Comparison of ENCODE assay signal across 12 mouse cellular contexts in the genomic region with DNA sequence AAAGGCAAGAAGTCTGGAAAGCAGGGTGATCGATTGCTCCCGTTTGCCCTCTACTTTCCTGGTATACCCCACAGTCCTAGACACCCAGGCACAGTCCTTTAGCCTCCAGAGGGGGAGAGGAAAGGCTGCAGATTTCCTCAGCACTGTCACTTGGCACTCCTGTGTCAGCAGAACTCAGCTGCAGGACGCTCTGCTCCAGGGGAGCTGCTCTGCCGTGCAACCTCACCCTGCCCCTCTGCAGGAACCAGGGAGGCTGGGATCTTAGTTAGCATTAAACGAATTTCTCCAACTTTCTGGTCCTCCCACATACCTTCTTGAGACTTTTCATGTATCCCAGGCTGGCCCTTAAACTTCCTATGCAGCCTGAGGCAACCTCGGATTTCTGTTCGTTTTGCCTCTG. TPM values are rescaled to one million over a fixed set of nuclear protein-coding genes. Genes with fewer than 3 reads are reported as not detected.
DNase-seq lines count a peak whose midpoint lies in the region; ATAC-seq and TF ChIP-seq lines count a peak whose summit lies in the region.
"Had no signal": no experiment of that assay in that cellular context is flagged by ENCODE, and none has a peak within 500 bp of the region (broad histone marks: within the 10 kb centered on the region; RNA-seq: fewer than 3 reads in every experiment).

No protein-coding gene starts in this region.

- H3K27ac ChIP-seq in heart, embryonic 12.5 days (ENCODE audit: poor library complexity, severe bottlenecking): peak overlapping the region; percentile 95
- H3K27ac ChIP-seq in lung, embryonic 14.5 days (ENCODE audit: low read depth): peak overlapping the region; percentile 67
- peak overlapping the region; percentile 78 for H3K27ac ChIP-seq in kidney, embryonic 16.5 days (ENCODE audit: low read length)
- peak overlapping the region; percentile 49; the same call in 1 of the 2 replicates for H3K27ac ChIP-seq in stomach, embryonic 16.5 days (ENCODE audit: low read length)
- no peak overlapping the region for H3K27ac ChIP-seq in cerebellum, adult 2 months (ENCODE audit: insufficient read depth, low read length)

- no peaks in the 10 kb centered on the region for H3K9me3 ChIP-seq in heart, embryonic 12.5 days (replicated peaks)
- no peaks in the 10 kb centered on the region for H3K9me3 ChIP-seq in lung, embryonic 14.5 days (ENCODE audit: low read depth, low read length)
- no peaks in the 10 kb centered on the region for H3K9me3 ChIP-seq in kidney, embryonic 16.5 days (ENCODE audit: low read length)
- H3K9me3 ChIP-seq in stomach, embryonic 16.5 days (replicated peaks; ENCODE audit: control insufficient read depth, low read length): no peaks in the 10 kb centered on the region

- TF ChIP-seq POLR2A in cerebellum, adult 2 months (IDR thresholded peaks at IDR 0.05; ENCODE audit: borderline replicate concordance, insufficient read depth, low read length): no peak

- H3K27me3 ChIP-seq in heart, embryonic 12.5 days (replicated peaks): no peaks in the 10 kb centered on the region
- no peaks in the 10 kb centered on the region for H3K27me3 ChIP-seq in lung, embryonic 14.5 days (ENCODE audit: insufficient read depth, low read length)
- no peaks in the 10 kb centered on the region for H3K27me3 ChIP-seq in kidney, embryonic 16.5 days (ENCODE audit: insufficient read depth, low read length)
- H3K27me3 ChIP-seq in stomach, embryonic 16.5 days (ENCODE audit: control insufficient read depth, insufficient read depth, low read length): no peaks in the 10 kb centered on the region
- no peaks in the 10 kb centered on the region for H3K27me3 ChIP-seq in cerebellum, adult 2 months (ENCODE audit: control insufficient read depth, insufficient read depth, low read length)

- peaks cover 3% of the 10 kb centered on the region; the same call in 1 of the 2 replicates for H3K36me3 ChIP-seq in heart, embryonic 12.5 days
- H3K36me3 ChIP-seq in lung, embryonic 14.5 days (ENCODE audit: insufficient read depth): no peaks in the 10 kb centered on the region
- H3K36me3 ChIP-seq in kidney, embryonic 16.5 days (ENCODE audit: insufficient read depth, low read length): no peaks in the 10 kb centered on the region
- H3K36me3 ChIP-seq in stomach, embryonic 16.5 days (ENCODE audit: control insufficient read depth, insufficient read depth, low read length): no peaks in the 10 kb centered on the region

- no peak for TF ChIP-seq CTCF in lung, embryonic 14.5 days (IDR thresholded peaks at IDR 0.05; ENCODE audit: low read depth)
- TF ChIP-seq CTCF in cerebellum, adult 2 months (IDR thresholded peaks at IDR 0.05; ENCODE audit: borderline replicate concordance, insufficient read depth, low read depth, low read length): no peak

- H3K4me1 ChIP-seq in heart, embryonic 12.5 days (replicated peaks): peaks cover 93% of the 10 kb centered on the region
- H3K4me1 ChIP-seq in lung, embryonic 14.5 days (ENCODE audit: insufficient read depth): peaks cover 60% of the 10 kb centered on the region
- H3K4me1 ChIP-seq in kidney, embryonic 16.5 days (ENCODE audit: insufficient read depth, low read length): peaks cover 82% of the 10 kb centered on the region
- H3K4me1 ChIP-seq in stomach, embryonic 16.5 days (ENCODE audit: control insufficient read depth, insufficient read depth, low read length): peaks cover 57% of the 10 kb centered on the region
- no peaks in the 10 kb centered on the region for H3K4me1 ChIP-seq in cerebellum, adult 2 months (ENCODE audit: control insufficient read depth, insufficient read depth, low read length)

- WGBS in heart, embryonic 12.5 days: 26% methylated on average over 7 of the region's 7 CpGs
- WGBS in lung, embryonic 14.5 days: 30% methylated on average over 7 of the region's 7 CpGs
- WGBS in kidney, embryonic 16.5 days: 24% methylated on average over 7 of the region's 7 CpGs
- WGBS in stomach, embryonic 16.5 days: 40% methylated on average over 7 of the region's 7 CpGs
- WGBS in cerebellum, adult 2 months: 62% methylated on average over 7 of the region's 7 CpGs

- no peak overlapping the region for H3K4me3 ChIP-seq in heart, embryonic 12.5 days
- no peak overlapping the region for H3K4me3 ChIP-seq in lung, embryonic 14.5 days (ENCODE audit: low read depth, low read length)
- no peak overlapping the region for H3K4me3 ChIP-seq in kidney, embryonic 16.5 days (ENCODE audit: low read length)
- H3K4me3 ChIP-seq in stomach, embryonic 16.5 days (replicated peaks; ENCODE audit: low read length): no peak overlapping the region
- no peak overlapping the region for H3K4me3 ChIP-seq in cerebellum, adult 2 months (replicated peaks; ENCODE audit: insufficient read depth, low read depth, low read length)

- H3K9ac ChIP-seq in heart, embryonic 12.5 days: peak overlapping the region; percentile 33
- H3K9ac ChIP-seq in lung, embryonic 14.5 days: no peak overlapping the region; the same call in 1 of the 2 replicates
- H3K9ac ChIP-seq in kidney, embryonic 16.5 days (replicated peaks; ENCODE audit: low read length): no peak overlapping the region; the same call in 1 of the 2 replicates
- peak overlapping the region; percentile 38 for H3K9ac ChIP-seq in stomach, embryonic 16.5 days (ENCODE audit: low read length)

- DNase-seq in heart, adult 8-10 months (ENCODE audit: low spot score): no peak
- no peak for DNase-seq in lung, embryonic 14.5 days
- no peak for DNase-seq in lung, postnatal 10 days
- no peak for DNase-seq in cerebellum, adult 2 months
- no peak for DNase-seq in retina, postnatal 1 day
- DNase-seq: cerebellum, adult 8-10 months; thymus, postnatal 14 days had no signal

- peak overlapping the region; percentile 42; the same call in 1 of the 2 replicates for H3K4me2 ChIP-seq in heart, embryonic 12.5 days
- no peak overlapping the region for H3K4me2 ChIP-seq in lung, embryonic 14.5 days
- no peak overlapping the region for H3K4me2 ChIP-seq in kidney, embryonic 16.5 days (replicated peaks; ENCODE audit: low read depth, low read length)
- H3K4me2 ChIP-seq in stomach, embryonic 16.5 days (ENCODE audit: low read depth, low read length): no peak overlapping the region
- H3K4me2 ChIP-seq: liver, embryonic 11.5 days had no signal

- ATAC-seq in heart, embryonic 12.5 days (ENCODE audit: insufficient number of reproducible peaks, low FRiP score): no peak
- no peak for ATAC-seq in lung, embryonic 14.5 days (ENCODE audit: insufficient read depth)
- ATAC-seq in kidney, embryonic 16.5 days (ENCODE audit: low FRiP score, low TSS enrichment): no peak
- ATAC-seq in stomach, embryonic 16.5 days (ENCODE audit: insufficient read depth, low FRiP score): no peak
- ATAC-seq: activated CD4-positive, CD25-positive, alpha-beta regulatory T cell, adult 4 months had no signal

RNA-seq across cellular contexts. Expression of gene Creb3l2, which starts 40.0 kb away (rescaled TPM):
- polyA plus RNA-seq in heart, embryonic 12.5 days (2016; fragmentation: Nextera tagmentation; extraction: Ambion mirVana): 49.4 and 52.2 TPM in 2 replicates
- 10 to 100 TPM; 21.8 to 23.8 (median 23.2) TPM for total RNA-seq in heart, adult 8-10 months (2022)
- polyA plus RNA-seq in lung, embryonic 14.5 days (2014; fragmentation: Nextera tagmentation; extraction: Ambion mirVana): 33.1 and 35.6 TPM in 2 replicates
- 31.7 and 34.9 TPM in 2 replicates for polyA plus RNA-seq in kidney, embryonic 16.5 days (2015; fragmentation: Nextera tagmentation; extraction: Ambion mirVana)
- 18.6 and 20.3 TPM in 2 replicates for polyA plus RNA-seq in stomach, embryonic 16.5 days (2015; fragmentation: Nextera tagmentation; extraction: Ambion mirVana)
- polyA plus RNA-seq in cerebellum, adult 2 months (2012; rRNA removed): 4.9 and 5.4 TPM in 2 replicates

Comparison
In these comparisons a context has a peak if more than half of its experiments do, and no peak if none do; other contexts are left out.
1. H3K9ac ChIP-seq: peak in heart, embryonic 12.5 days (single experiment) and stomach, embryonic 16.5 days (single experiment); none in lung, embryonic 14.5 days (single experiment) and kidney, embryonic 16.5 days (single experiment).